Mouse (Mus musculus) kidney, postnatal 0 days (tissue): ENCODE measurements around the gene Nelfa. TPM values are rescaled to one million over a fixed set of nuclear protein-coding genes. Genes with fewer than 3 reads are reported as not detected.
"Not testable (repeated sequence)": the region's sequence is repeated elsewhere in the genome, so short reads cannot be mapped to it uniquely, and the experiment has no call there.

Experiments
- ATAC-seq: fragments of 200-750 bp; cut with Nextera tagmentation; replicated peaks from 2 replicates; pipeline ENCODE4 v1.8.0; 2017; ENCODE audit warnings: low read depth, moderate number of reproducible peaks, moderate TSS enrichment, moderate library complexity; ENCODE audit not compliant: low FRiP score
- DNase-seq: peaks from one replicate; pipeline ENCODE4 v3.0.0-alpha.2; 2016; ENCODE audit warnings: low spot score
- H3K27ac ChIP-seq: fragments of 300-500 bp; sonication (generic); 2 replicates; pipeline ENCODE4 v1.5.1; 2014; ENCODE audit warnings: mild to moderate bottlenecking
- H3K27me3 ChIP-seq: fragments of 300-500 bp; sonication (generic); 2 replicates; pipeline ENCODE4 v1.6.1; 2014; ENCODE audit warnings: low read length, mixed read lengths; ENCODE audit not compliant: insufficient read depth
- H3K36me3 ChIP-seq: fragments of 300-500 bp; sonication (generic); 2 replicates; pipeline ENCODE4 v1.6.1; 2014; ENCODE audit warnings: low read length, mixed read lengths; ENCODE audit not compliant: insufficient read depth
- H3K4me1 ChIP-seq: fragments of 300-500 bp; sonication (generic); replicated peaks from 2 replicates; pipeline ENCODE4 v1.6.1; 2014; ENCODE audit warnings: antibody characterized with exemption, low read length, mixed read lengths; ENCODE audit not compliant: insufficient read depth
- H3K4me2 ChIP-seq: fragments of 300-500 bp; sonication (generic); 2 replicates; pipeline ENCODE4 v1.6.1; 2014; ENCODE audit warnings: mild to moderate bottlenecking, low read length, moderate library complexity, mixed read lengths
- H3K4me3 ChIP-seq: fragments of 300-500 bp; sonication (generic); replicated peaks from 2 replicates; pipeline ENCODE4 v1.5.1; 2014; ENCODE audit warnings: low read depth, low read length
- H3K9ac ChIP-seq: fragments of 300-500 bp; sonication (generic); 2 replicates; pipeline ENCODE4 v1.6.1; 2014; ENCODE audit warnings: low read depth, low read length
- H3K9me3 ChIP-seq: fragments of 300-500 bp; sonication (generic); replicated peaks from 2 replicates; pipeline ENCODE4 v1.6.1; 2016; ENCODE audit warnings: low read length, inconsistent platforms, mixed read lengths
- CTCF ChIP-seq: IDR thresholded peaks from 2 replicates; pipeline ENCODE4 v1.5.1; 2016; ENCODE audit warnings: antibody characterized with exemption, low read depth, mild to moderate bottlenecking, moderate library complexity
- WGBS: fragments of 180-500 bp; shearing (Covaris S2); extraction: QIAGEN DNeasy Blood & Tissue Kit; methylation state at CpG from one replicate; pipeline ENCODE4 v1.1.7; 2014; 5-methylcytosine and 5-hydroxymethylcytosine counted together
- polyA plus RNA-seq: library from polyadenylated mRNA; unstranded; fragments of >200 nt; fragmentation: Nextera tagmentation; extraction: Ambion mirVana; gene quantifications from 2 replicates; pipeline ENCODE4 v1.2.1, GENCODE M21; 2015

Nelfa gene
- polyA plus RNA-seq, 1 experiment from 2014 or later: 41.0 TPM

DNA sequence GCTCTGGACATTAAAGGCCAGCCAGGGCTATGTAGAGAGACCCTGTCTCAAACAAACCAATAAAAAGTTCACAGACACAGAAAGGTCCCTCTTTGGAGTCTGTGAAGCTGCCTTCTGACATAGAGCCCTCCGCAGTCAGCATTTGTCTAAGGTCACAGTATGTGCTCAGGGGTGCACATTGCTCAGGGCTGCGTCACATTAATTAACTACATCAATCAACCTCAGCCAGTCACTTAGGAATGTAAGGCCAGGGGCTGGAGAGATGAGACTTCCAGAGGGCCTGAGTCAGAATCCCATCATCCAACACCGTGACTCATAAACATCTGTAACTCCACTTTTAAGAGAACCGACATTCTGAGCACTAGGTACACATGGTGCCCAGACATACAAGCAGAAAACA, 19.7 kb upstream of the Nelfa start:
- DNase-seq (peak; percentile 30), ATAC-seq (peak; percentile 52; the same call in 1 of the 2 replicates)
- WGBS: 59% methylated on average over 4 of the region's 4 CpGs
- no peak overlapping the region for H3K4me2 ChIP-seq
- no peak overlapping the region for H3K27ac ChIP-seq
- no peak overlapping the region for H3K4me3 ChIP-seq
- no peaks in the 10 kb centered on the region for H3K36me3 ChIP-seq
- no peak for TF ChIP-seq CTCF
- no peaks in the 10 kb centered on the region for H3K27me3 ChIP-seq
- H3K9me3 ChIP-seq: 0 out of 2 replicates have a peak, but pooled peaks cover 5% of the 10 kb centered on the region
- no peak overlapping the region for H3K9ac ChIP-seq
- H3K4me1 ChIP-seq: no peaks in the 10 kb centered on the region

DNA sequence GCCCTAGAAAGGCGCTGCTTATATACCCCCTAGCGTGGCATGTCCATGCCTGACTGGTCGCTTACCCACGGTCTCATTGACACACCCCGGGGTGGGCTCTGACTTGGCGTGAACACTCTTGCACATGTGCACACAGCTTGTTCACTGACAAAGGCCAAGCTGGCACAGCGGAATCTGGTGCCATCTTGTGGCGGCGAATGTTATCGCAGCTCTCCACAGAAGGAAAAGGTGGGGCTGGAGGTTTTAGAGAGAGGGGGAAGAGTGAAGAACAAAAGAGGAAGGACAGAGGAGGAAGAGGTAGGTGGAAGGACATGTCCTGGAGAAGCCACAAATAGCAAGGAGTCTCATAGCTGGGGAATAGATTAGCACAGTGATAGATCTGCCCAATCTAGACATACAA, 18.1 kb upstream of the Nelfa start:
- Histone ChIP-seq H3K4me2 (no peak overlapping the region), H3K36me3 (no peaks in the 10 kb centered on the region), H3K4me3 (no peak overlapping the region), H3K9me3 (0 out of 2 replicates have a peak, but pooled peaks cover 5% of the 10 kb centered on the region), H3K4me1 (no peaks in the 10 kb centered on the region), H3K27me3 (no peaks in the 10 kb centered on the region), H3K27ac (no peak overlapping the region), H3K9ac (no peak overlapping the region)
- DNase-seq (peak; percentile 43), ATAC-seq (no peak)
- peak; percentile 77 for TF ChIP-seq CTCF
- 51% methylated on average over 10 of the region's 10 CpGs for WGBS

DNA sequence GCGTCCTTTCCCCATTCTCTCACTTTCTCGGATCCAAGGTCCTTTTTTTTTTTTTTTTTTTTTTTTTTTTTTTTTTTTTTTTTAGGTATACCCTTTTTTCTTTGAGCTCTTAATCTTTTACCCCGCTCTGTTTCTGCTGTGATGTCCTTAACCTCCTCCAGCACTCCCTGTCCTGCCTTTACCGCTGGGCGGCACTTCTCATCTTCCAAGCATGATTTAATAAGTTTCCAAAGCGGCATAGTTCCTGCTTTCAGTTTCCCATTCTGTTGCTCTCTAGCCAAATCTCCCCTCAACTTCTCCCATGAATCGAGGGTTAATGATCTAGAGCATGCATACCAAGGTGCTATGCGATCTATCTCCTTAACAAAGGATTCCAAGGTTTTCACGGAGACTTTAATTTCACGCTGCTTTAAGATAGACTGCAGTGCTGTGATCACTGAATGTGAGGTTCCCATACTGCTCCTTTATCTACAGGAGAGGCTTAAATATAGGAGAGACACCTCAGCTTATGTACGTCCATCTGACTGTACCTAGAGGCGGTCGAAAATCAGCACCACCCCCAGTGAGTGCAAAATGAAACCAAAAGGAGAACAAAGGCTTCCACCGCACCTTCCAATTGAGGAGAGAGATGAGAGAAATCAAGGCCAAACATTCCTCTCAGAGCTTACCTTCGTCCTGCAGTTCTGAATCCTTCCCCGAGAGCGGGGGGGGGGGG, 17.4 kb upstream of the Nelfa start:
- Histone ChIP-seq H3K9me3 (0 out of 2 replicates have a peak, but pooled peaks cover 5% of the 10 kb centered on the region), H3K9ac (no peak overlapping the region), H3K4me3 (no peak overlapping the region), H3K27ac (no peak overlapping the region), H3K4me1 (no peaks in the 10 kb centered on the region), H3K27me3 (no peaks in the 10 kb centered on the region), H3K4me2 (no peak overlapping the region), H3K36me3 (no peaks in the 10 kb centered on the region)
- DNase-seq: no peak
- no peak for ATAC-seq
- no peak for TF ChIP-seq CTCF
- WGBS: 91% methylated on average over 17 of the region's 17 CpGs

DNA sequence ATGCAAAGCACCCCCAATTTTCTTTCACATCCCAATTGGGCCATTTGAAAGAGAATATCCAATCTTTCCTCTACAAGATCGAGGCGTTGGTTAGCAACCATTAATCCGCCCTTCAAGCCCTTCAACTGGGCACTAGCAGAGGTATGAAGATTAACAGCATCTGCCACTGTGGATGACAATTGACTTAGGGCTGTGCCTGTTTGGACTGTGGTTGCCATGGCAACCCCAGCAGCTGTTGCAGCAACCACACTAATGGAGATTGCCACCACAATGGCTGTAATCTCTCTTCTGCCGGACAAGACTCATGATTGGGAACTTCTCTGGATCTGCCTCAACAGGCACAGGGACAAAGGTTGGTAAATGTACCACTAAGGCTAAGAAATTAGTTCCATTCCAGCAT, 12.1 kb upstream of the Nelfa start:
- H3K36me3 ChIP-seq: no peaks in the 10 kb centered on the region
- H3K4me1 ChIP-seq: no peaks in the 10 kb centered on the region
- H3K27me3 ChIP-seq: no peaks in the 10 kb centered on the region
- no peak for DNase-seq
- H3K9me3 ChIP-seq: no peaks in the 10 kb centered on the region
- TF ChIP-seq CTCF: no peak
- H3K4me3 ChIP-seq: no peak overlapping the region
- H3K4me2 ChIP-seq: no peak overlapping the region
- 85% methylated on average over 4 of the region's 4 CpGs for WGBS
- no peak overlapping the region for H3K27ac ChIP-seq
- H3K9ac ChIP-seq: no peak overlapping the region
- ATAC-seq: no peak

DNA sequence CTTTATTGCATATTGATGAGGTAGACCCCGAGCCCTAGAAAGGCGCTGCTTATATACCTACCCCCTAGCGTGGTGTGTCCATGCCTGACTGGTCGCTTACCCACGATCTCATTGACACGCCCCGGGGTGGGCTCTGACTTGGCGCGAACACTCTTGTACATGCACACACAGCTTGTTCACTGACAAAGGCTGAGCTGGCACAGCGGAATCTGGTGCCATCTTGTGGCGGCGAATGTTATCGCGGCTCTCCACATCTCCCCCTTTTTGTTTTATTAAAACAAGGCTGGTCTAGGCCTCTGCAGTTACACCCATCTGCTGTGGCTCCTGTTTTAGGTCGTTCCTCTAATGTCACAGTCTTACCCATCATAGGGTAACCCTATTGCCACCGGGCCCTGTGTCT, 10.8 kb upstream of the Nelfa start:
- TF ChIP-seq CTCF: peak; percentile 19; the same call in 1 of the 2 replicates
- H3K27me3 ChIP-seq, H3K4me1 ChIP-seq, H3K4me3 ChIP-seq, H3K27ac ChIP-seq, H3K9me3 ChIP-seq, DNase-seq, H3K36me3 ChIP-seq, H3K9ac ChIP-seq, ATAC-seq, H3K4me2 ChIP-seq: not testable (repeated sequence)
- 91% methylated on average over 16 of the region's 16 CpGs for WGBS

DNA sequence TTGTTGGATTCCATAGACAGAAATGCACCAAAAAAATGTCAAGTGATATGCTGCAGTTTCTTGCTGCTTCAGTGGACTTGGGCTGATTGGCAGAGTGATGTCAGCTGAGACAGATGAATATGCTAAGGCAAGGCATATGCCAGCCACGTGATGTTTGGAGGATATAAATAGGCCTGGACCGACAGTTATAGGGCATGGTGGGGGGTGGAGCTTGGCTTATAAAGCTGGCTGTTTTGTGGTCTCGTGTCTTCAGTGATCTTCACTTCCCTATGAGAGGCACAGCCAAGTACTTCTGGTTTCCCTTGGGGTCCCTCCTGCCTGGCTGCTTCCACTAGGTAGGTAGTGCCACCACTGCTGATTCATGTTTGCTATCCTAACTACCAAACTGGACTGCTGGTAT, 2.2 kb upstream of the Nelfa start:
- 93% methylated on average over 3 of the region's 3 CpGs for WGBS

More for the DNA sequence above, 2.2 kb upstream of the Nelfa start:
- Histone ChIP-seq H3K9me3 (no peaks in the 10 kb centered on the region), H3K9ac (no peak overlapping the region), H3K4me1 (peaks cover 6% of the 10 kb centered on the region; the same call in 1 of the 2 replicates), H3K4me2 (no peak overlapping the region), H3K4me3 (no peak overlapping the region), H3K27ac (no peak overlapping the region), H3K27me3 (no peaks in the 10 kb centered on the region), H3K36me3 (no peaks in the 10 kb centered on the region)
- no peak for DNase-seq
- no peak for TF ChIP-seq CTCF
- ATAC-seq: no peak
